Mouse (Mus musculus) right cerebral cortex, adult 2 months (tissue): Measurements from ENCODE around the gene Prkar1b.

Experiments used
- DNase-seq, 2 experiments: peaks; one replicate each; pipeline ENCODE4 v3.0.0; 2021 to 2022; ENCODE audit warnings: low spot score in 2 of 2

The Prkar1b gene

DNA sequence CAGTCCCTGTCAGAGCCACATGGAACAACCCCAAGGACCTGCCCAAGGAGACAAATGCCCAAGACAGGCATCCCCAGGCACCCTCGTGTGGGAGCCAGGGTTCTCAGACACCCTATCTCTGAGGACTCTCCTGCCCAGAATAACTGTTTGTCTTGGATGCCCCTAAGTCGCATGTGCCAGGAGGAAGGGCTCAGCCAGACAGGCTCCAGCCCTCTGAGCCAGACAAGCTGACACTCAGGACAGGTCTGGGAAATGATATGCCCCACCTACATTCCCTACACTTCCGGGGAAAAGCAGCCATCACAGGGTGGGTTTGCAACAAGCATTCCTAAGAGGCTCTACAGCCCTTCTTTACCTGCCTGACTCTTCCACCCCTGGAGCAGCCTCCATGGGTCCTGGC lies 172.0 kb downstream of the Prkar1b start:
- DNase-seq, result no peak

DNA sequence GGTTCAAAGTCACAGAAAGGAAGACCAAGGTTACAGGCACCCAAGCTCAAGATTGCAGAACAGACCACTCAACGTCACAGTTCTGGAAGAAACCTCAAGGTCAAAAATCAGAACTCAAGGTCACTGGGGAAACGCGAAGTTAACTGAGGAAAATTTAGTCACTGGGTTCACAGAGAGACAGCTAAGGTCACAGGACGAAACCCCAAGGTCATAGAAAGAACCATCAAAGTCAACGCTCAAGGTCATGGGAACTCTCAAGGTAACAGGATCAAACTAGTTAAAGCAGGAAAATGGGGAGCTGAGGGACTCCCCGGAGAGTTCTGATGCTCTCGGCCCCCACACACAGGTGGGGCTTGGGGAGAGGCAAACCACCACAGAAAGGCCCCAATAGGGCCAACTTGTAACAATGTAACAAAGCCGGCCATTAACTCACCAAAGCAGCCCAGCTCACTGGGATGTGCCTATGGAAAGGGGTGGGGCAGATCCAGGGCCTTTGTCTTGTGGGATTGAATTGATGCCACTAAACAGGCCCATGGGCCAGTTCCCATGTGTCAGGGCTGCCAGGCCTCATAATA lies 174.8 kb downstream of the Prkar1b start:
- DNase-seq, result no peak

DNA sequence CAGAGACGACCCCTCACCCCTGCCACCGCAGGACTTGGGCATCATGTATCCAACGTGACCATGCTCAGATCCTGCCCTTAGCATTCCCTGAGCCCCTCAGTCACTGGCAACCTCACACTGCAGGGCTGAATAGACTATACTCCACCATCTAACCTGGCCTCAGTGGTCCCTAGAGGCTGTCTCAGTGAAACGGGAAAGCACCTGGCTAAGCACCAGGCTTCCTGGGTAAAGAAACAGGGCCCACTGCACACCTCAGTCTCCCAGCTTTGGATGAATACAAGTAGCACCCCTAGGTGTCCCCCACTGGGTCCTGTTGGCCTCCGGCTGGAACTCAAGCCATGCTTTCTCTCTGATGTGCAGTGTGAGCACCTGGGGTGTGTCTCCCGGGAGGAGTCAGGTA lies 176.3 kb downstream of the Prkar1b start:
- no peak for DNase-seq

GRCm38 (mm10) chr5:138971405-138971804 lies 178.4 kb downstream of the Prkar1b start:
- no peak for DNase-seq

DNA sequence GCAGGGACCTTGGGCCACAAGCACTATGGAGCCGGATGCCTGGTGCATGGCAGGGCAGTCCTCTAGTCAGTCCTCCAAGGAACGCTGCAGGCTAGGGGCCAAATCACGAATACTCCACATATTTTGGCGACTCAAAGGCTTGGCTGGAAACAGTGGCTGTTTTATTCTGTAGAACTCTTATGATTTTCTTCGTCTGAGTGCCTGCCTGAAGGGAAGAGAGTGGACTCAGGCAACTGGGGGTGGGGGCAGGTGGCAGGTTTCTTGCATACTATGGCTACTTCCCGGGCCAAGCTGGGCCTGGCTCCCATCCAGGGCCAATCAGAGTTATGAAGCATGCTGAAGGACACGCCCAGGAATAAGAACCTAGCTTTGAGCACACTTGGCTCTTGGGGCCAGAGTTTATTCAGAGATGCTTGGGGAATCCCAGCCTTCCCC lies 179.7 kb downstream of the Prkar1b start:
- DNase-seq, result no peak
